Mouse (Mus musculus) B cell, adult 2 months (primary cell): ENCODE results near the gene Ctnna2.

ENCODE experiments used
- DNase-seq, 2 experiments: peaks; one replicate each; pipeline ENCODE4 v3.0.0; 2022

Ctnna2 gene

DNA sequence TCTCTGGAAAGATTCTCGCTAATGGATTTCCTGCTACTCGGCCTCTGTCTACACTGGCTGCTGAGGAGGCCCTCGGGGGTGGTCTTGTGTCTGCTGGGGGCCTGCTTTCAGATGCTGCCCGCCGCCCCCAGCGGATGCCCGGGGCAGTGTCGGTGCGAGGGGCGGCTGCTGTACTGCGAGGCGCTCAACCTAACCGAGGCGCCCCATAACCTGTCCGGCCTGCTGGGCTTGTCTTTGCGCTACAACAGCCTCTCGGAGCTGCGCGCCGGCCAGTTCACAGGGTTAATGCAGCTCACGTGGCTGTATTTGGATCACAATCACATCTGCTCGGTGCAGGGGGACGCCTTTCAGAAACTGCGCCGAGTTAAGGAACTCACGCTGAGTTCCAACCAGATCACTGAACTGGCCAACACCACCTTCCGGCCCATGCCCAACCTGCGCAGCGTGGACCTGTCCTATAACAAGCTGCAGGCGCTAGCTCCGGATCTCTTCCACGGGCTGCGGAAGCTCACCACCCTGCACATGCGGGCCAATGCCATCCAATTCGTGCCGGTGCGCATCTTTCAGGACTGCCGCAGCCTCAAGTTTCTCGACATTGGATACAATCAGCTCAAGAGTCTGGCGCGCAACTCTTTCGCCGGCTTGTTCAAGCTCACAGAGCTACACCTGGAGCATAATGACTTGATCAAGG is 735.8 kb downstream of the Ctnna2 start:
- DNase-seq = no peak

GRCm38 (mm10) chr6:77242601-77243406 is 736.7 kb downstream of the Ctnna2 start, which contains the start of gene Lrrtm1:
Gene Lrrtm1, plus strand, starts transcription at chr6:77242689.
- DNase-seq = no peak

DNA sequence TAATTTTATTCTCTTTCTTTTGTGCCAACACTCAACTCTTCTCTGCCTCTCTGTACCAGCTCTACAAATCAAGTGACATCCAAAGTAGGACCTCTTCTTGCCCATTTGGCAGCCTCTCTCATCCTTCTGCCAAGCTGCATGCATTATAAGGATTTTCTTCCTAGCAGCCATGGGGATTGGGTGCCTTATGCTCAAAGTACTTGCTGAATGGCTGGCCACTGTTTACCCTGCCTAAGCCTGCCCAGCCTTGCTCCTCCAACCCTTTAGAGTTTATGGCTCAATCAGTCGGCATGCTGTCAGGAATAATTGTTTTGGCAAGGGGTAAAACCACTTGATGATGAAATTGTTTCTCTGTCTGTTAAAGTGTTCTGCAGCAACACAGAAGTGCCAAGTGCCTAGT is 739.1 kb downstream of the Ctnna2 start:
- no peak for DNase-seq

- DNase-seq = no peak
These were observed 756.5 kb downstream of the Ctnna2 start for GRCm38 (mm10) chr6:77222849-77223638.

GRCm38 (mm10) chr6:77220776-77221175 is 758.7 kb downstream of the Ctnna2 start:
- DNase-seq = no peak

DNA sequence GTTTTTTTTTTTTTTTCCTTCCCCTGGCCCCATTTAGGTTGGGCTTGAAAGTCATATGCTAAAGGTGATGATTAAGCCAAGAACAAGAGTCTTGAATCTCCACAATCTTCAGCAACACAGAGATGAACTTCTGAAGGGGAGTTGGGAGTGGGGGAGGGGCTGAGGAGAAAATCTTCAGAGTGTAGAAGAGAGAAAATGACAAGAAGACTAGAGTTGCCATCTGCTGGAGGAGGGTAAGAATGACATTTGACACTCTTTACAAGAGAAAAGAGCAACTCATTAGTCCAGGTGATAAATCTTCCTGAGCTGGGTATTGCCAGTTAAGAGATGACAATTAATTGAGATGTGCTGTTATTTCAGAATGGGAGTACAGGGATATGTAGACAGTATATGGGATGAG is 760.6 kb downstream of the Ctnna2 start:
- no peak for DNase-seq

DNA sequence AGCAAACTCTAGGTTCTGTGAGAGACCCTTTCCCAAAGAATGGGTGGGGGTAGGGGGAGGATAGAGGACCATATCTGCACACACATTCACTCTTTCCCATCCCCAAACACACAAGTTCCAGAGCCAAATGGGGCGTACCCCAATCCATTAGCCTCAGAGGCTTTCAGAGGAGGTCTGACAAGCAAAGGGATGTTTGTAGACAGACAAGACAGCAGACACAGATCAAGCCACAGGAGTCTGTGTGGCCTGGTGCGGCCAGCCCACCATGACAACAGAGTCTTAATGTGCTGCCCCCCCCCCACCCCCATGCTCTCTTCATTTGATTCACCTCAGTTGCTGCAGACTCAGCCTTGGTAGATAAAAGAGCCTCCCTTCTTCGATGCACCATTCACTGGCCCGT is 764.2 kb downstream of the Ctnna2 start:
- DNase-seq = no peak

DNA sequence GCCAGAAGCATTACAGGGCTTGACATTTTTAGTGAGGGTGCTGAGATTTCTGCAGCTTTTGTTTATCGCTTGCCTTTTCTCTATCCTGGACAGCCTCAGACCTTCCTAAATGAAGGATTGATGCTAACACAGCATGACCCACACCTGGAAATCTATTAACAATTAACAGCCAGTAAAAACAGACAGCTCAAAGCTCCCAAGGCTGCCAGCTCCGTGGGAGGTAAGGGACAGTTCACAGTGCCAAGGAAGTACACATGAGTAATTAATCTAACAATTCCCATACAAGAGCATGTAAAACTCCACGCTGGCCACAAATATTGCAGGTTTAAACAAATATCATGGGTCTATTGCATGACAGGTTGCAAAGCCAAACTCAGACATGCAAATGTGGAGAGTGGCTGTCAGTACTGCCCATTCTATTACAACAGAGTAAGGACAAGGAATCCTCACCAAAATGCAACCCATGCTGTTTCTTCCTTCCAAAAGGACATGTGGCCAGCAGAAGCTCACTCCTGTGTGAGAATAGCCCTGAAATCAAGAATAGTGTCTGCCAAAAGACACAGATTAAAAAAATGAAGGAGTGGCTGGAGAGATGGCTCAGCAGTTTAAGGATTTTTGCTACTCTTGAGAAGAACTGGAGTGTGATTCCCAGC is 765.6 kb downstream of the Ctnna2 start:
- no peak for DNase-seq

- DNase-seq = no peak
These were observed 769.6 kb downstream of the Ctnna2 start for GRCm38 (mm10) chr6:77209929-77210328.

GRCm38 (mm10) chr6:77209183-77209582 is 770.3 kb downstream of the Ctnna2 start:
- no peak for DNase-seq

- DNase-seq = no peak
These were observed 780.1 kb downstream of the Ctnna2 start for GRCm38 (mm10) chr6:77199375-77199774.

DNA sequence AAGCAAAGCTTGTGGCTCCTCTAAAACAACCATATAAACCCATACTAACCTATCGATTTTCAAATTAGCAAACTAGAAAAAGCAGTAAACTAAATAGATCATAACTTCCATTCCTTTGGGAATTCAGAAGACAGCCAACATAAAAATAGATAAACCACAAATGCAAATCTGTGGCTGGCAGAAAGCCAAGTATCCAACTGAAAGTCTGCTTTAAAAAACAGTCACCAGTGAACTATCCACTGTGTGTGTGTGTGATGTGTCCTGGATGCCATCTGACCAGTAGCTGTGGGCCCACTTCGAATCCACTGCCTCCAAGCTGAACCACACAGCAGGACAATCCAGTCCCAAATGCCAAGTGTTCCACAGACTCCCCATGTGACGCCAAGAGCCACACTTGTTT is 782.8 kb downstream of the Ctnna2 start:
- DNase-seq = no peak

DNA sequence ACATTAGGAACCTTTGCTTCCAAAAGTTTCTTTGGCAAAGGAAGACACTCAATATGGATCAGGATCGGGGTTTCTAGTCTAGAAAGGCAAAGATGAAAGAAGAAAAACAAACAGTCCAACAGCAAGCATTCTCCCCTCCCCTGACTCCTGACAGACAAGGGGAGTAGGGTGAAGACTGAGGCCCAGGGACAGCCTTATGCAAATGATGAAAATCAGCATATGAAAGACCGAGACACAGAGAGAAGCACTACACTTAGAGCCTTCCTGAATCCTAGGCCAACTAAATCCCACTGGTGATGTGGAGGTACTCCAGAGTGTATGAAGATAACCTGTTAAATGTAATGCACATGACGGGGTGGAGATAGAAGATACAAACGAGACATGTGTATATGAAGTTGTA is 787.9 kb downstream of the Ctnna2 start:
- no peak for DNase-seq

DNA sequence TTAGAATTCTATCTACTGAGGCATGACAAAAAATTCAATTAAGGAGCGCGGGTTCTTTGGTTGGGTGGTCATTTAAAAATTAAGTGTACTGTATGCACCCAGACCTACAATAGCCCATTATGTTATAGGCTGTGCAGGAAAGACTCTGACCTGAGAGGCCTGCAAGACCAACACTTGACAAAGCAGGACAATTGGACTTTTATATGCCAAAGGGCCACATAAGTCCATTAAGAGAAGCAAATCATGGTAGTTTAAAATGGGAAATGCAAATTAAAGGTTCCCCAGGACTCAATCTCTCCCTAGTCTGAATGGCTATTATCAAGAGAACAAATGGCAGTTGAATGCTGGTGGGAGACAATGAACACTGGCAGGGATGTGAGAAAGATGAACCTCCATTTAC is 790.9 kb downstream of the Ctnna2 start:
- no peak for DNase-seq

DNA sequence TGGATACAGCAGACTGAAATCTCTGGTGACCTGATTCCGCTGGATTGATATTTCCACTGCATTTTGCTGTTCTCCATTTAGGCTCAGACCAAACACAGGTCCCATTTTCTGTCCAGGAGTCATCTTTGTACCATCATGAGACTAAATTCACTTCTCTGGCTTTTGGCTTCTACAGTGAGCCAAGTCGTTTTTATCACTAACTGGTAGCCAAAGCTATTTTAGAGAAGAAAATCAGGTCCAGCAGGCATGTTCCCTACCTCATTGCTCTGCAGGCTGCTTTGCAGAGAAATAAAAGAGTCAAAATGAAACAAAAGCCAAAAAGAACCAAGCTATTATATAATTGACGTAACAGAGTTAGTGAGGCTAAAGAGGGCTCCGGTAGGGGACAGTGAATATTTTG is 793.7 kb downstream of the Ctnna2 start:
- no peak for DNase-seq

DNA sequence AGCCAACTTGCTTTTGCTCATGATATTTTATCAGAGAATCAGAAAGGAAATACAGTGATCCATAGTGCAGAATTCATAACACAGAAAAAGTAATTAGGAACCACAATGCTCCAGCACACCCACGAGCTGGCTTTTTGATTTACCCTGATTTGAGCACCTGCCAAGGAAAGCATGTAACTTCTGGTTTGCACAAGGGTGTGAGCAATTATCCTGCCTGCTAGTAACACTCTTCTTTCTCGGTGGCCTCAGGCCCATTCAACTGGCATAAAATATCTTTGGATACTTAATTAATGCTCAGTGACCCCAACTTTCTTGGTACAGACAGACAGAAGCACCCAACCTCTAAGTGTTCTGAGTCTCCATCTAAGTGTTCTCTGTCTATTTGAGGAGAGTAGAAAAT is 794.6 kb downstream of the Ctnna2 start:
- no peak for DNase-seq

DNA sequence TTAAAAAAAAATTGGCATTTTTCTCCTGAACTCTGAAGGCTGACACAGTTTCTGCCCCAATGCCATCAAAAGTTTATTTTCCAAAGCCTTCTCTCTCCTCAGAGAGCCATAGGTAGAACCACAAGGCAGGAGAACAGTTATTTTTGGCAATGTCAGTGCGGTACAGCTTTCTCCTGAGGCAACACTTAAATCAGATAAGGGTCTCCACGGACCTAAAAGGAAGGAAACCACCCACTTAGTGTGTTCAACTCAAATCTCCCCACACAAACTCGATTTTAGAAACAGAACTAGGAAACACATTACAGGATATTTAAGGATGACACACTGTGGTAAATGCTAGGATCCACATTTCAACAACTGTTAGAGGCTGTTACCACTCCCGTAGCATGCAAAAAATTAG is 803.7 kb downstream of the Ctnna2 start:
- DNase-seq = no peak

- DNase-seq = no peak
These were observed 822.5 kb downstream of the Ctnna2 start for GRCm38 (mm10) chr6:77157028-77157427.

- DNase-seq = no peak
These were observed 840.1 kb downstream of the Ctnna2 start for GRCm38 (mm10) chr6:77139306-77139920.

- DNase-seq = no peak
These were observed 858.6 kb downstream of the Ctnna2 start for GRCm38 (mm10) chr6:77120926-77121325.

GRCm38 (mm10) chr6:77120510-77120909 is 859.0 kb downstream of the Ctnna2 start:
- no peak for DNase-seq

DNA sequence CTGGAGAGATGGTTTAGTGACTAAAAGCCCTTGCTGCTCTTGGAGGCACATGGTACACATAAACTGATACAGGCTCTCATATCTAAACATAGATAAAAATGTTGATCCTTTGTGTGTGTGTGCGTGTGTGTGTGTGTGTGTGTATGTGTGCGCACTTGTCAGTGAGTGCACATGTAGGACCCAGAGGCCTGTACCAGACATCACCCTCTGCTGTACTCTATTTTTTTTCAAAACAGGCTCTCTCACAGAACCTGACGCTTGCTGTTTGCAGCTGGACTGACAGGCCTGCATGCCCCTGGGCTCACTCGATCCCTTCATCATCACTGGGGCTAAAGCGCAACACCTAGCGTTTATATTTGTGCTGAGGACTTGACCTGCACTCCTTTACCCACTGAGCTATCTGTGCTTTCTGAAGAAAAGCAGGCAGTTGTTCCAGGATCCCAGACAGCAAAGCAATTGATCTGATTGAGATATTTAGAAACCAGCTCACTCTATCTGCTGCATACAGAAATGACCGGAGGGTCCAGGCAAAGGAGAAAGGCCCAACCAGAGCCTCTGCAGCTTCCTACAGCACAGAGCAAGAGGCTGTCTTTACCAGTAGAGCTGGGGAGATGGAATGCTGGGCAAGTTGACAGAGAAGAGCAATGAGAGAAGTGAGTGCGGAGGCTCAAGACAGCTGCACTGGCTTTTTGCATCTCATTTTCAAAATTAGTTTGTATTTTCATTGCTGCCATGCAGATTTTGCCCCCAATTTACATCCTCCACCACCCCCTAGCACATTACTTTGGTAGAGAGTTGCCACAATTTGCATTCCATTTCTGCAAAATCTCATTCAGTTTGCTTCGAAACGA is 870.2 kb downstream of the Ctnna2 start:
- no peak for DNase-seq
